Mouse (Mus musculus): ENCODE results near the gene Gast. TPM values are rescaled to one million over a fixed set of nuclear protein-coding genes. Genes with fewer than 3 reads are reported as not detected.
A peak's percentile ranks its signal among the peaks of the same experiment; 100 is the strongest.
"Not testable (repeated sequence)": the region's sequence is repeated elsewhere in the genome, so short reads cannot be mapped to it uniquely, and the experiment has no call there.

Gast gene
- polyA plus RNA-seq, 1 experiment from 2014 or later, result 0.50 TPM

DNA sequence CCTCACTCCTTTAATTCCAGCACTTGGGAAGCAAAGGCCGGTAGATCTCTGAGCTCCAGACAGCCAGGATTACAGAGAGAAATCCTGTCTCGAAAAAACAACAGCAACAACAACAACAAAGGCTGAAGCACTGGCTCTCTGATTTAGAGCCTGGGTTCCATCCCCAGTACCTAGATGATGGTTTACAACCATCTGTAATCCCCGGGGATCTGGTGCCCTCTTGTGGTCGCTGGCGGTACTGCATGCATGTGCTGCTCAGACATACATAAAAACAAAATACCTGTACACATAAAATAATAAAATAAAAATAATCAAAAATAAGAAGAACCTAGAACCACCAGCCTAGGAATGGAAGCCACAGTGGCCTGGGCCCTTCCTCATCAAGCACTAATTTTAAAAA is 33.9 kb upstream of the Gast start:
- WGBS, result 7% methylated on average over 5 of the region's 5 CpGs
- no peak overlapping the region for H3K4me2 ChIP-seq (replicated peaks)
- H3K4me3 ChIP-seq (replicated peaks; ENCODE audit: low read length), result no peak overlapping the region
- DNase-seq (ENCODE audit: low spot score) (peak; percentile 83), ATAC-seq (ENCODE audit: low FRiP score) (no peak)
- H3K9me3 ChIP-seq (ENCODE audit: control insufficient read depth, low read length), result no peaks in the 10 kb centered on the region
- H3K9ac ChIP-seq, result no peak overlapping the region
- H3K27ac ChIP-seq, result no peak overlapping the region
- H3K4me1 ChIP-seq (replicated peaks; ENCODE audit: control insufficient read depth, insufficient read depth, low read length), result no peaks in the 10 kb centered on the region
- H3K36me3 ChIP-seq (replicated peaks; ENCODE audit: control insufficient read depth, insufficient read depth), result no peaks in the 10 kb centered on the region
- H3K27me3 ChIP-seq (ENCODE audit: control insufficient read depth, insufficient read depth, low read length), result no peaks in the 10 kb centered on the region; the same call in 1 of the 2 replicates

DNA sequence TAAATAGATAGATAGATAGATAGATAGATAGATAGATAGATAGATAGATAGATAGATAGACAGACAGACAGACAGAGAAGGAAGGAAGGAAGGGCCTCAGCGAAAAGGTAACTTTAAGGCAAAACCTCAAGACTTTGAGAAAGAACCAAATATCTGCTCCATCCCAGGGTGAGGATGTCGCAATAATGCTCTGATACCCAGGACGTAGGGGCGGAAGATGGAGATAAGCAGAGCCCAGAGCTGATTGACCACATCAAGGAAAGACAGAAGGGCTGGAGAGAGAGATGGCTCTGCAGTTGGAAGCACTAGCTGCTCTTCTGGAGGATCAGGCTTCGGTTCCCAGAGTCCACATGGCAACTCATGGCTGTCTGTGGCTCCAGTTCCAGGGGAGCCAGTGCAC is 32.9 kb upstream of the Gast start:
- H3K4me1 ChIP-seq (replicated peaks; ENCODE audit: control insufficient read depth, insufficient read depth, low read length), result no peaks in the 10 kb centered on the region
- H3K27ac ChIP-seq, result no peak overlapping the region
- no peak overlapping the region for H3K4me2 ChIP-seq (replicated peaks)
- H3K36me3 ChIP-seq (replicated peaks; ENCODE audit: control insufficient read depth, insufficient read depth), result no peaks in the 10 kb centered on the region
- no peak for ATAC-seq (ENCODE audit: low FRiP score)
- no peak overlapping the region for H3K9ac ChIP-seq
- no peak overlapping the region for H3K4me3 ChIP-seq (replicated peaks; ENCODE audit: low read length)
- no peak for DNase-seq (ENCODE audit: low spot score)
- WGBS, result 91% methylated on average over 5 of the region's 5 CpGs
- H3K27me3 ChIP-seq (ENCODE audit: control insufficient read depth, insufficient read depth, low read length), result no peaks in the 10 kb centered on the region; the same call in 1 of the 2 replicates
- H3K9me3 ChIP-seq (ENCODE audit: control insufficient read depth, low read length), result no peaks in the 10 kb centered on the region

DNA sequence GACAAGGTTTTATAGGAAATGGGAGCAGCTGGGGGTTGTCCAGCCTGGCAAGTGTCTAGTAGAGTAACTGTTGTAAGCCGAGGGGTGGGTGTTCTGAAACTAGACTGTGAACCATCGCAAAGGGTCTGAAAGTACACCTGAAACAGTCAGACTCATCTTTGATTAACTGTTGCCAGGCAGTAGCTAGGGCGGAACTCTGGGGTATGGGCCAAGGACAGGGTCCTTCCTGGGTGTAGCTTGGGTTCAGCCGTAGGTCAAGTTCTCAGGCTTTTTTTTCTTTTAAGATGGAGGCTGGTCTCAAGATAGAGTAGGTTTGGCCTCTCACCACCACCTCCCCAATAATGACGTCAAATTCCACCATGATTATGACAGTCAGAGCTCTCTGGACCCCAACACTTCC is 26.3 kb upstream of the Gast start:
- WGBS, result 94% methylated on average over 5 of the region's 5 CpGs

DNA sequence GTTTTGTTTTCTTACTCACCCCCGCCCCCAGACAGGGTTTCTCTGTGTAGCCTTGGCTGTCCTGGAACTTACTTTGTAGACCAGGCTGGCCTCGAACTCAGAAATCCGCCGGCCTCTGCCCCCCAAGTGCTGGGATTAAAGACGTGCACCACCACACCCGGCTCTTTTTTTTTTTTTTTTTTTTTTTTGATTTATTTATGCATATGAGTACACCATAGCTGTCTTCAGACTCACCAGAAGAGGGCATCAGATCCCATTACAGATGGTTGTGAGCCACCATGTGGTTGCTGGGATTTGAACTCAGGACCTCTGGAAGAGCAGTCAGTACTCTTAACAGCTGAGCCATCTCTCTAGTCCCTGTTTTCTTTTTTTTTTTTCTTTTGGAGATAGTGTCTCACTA is 25.5 kb upstream of the Gast start:
- 92% methylated on average over 6 of the region's 6 CpGs for WGBS
- H3K9me3 ChIP-seq (ENCODE audit: control insufficient read depth, low read length); H3K27me3 ChIP-seq (ENCODE audit: control insufficient read depth, insufficient read depth, low read length); ATAC-seq (ENCODE audit: low FRiP score); H3K27ac ChIP-seq; DNase-seq (ENCODE audit: low spot score); H3K9ac ChIP-seq; H3K4me2 ChIP-seq (replicated peaks); H3K36me3 ChIP-seq (replicated peaks; ENCODE audit: control insufficient read depth, insufficient read depth); H3K4me3 ChIP-seq (replicated peaks; ENCODE audit: low read length); H3K4me1 ChIP-seq (replicated peaks; ENCODE audit: control insufficient read depth, insufficient read depth, low read length): not testable (repeated sequence)

More for the DNA sequence above, 26.3 kb upstream of the Gast start:
- Histone ChIP-seq H3K9me3 (ENCODE audit: control insufficient read depth, low read length) (no peaks in the 10 kb centered on the region), H3K4me3 (replicated peaks; ENCODE audit: low read length) (no peak overlapping the region), H3K36me3 (replicated peaks; ENCODE audit: control insufficient read depth, insufficient read depth) (no peaks in the 10 kb centered on the region), H3K4me1 (replicated peaks; ENCODE audit: control insufficient read depth, insufficient read depth, low read length) (no peaks in the 10 kb centered on the region; the same call in none of the 2 replicates), H3K27me3 (ENCODE audit: control insufficient read depth, insufficient read depth, low read length) (no peaks in the 10 kb centered on the region), H3K9ac (no peak overlapping the region), H3K4me2 (replicated peaks) (no peak overlapping the region), H3K27ac (no peak overlapping the region)
- no peak for ATAC-seq (ENCODE audit: low FRiP score)
- DNase-seq (ENCODE audit: low spot score), result no peak

DNA sequence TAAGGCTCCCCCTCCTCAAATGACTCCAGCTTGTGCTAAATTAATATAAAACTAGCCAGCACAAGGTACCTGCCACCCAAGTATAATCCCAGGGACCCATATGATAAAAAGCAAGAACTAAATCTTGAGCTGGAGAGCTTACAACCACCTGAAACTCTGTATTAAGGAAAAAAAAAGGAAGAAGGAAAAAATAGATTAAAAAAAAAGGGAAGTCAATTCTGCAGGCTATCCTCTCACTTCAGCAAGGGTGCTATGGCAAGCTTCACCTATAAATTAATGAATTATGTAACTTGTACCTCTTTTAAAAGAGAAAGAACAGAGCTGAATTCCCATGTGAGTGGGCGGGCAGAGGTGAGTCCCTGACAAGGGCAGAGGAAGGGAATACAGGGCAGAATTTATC is 22.6 kb upstream of the Gast start:
- Histone ChIP-seq H3K36me3 (replicated peaks; ENCODE audit: control insufficient read depth, insufficient read depth) (no peaks in the 10 kb centered on the region), H3K4me3 (replicated peaks; ENCODE audit: low read length) (no peak overlapping the region), H3K27me3 (ENCODE audit: control insufficient read depth, insufficient read depth, low read length) (no peaks in the 10 kb centered on the region), H3K4me1 (replicated peaks; ENCODE audit: control insufficient read depth, insufficient read depth, low read length) (no peaks in the 10 kb centered on the region; the same call in none of the 2 replicates), H3K9ac (no peak overlapping the region), H3K4me2 (replicated peaks) (no peak overlapping the region), H3K27ac (no peak overlapping the region), H3K9me3 (ENCODE audit: control insufficient read depth, low read length) (no peaks in the 10 kb centered on the region)
- no peak for DNase-seq (ENCODE audit: low spot score)
- 53% methylated on average over 1 of the region's 1 CpGs for WGBS
- ATAC-seq (ENCODE audit: low FRiP score), result no peak

DNA sequence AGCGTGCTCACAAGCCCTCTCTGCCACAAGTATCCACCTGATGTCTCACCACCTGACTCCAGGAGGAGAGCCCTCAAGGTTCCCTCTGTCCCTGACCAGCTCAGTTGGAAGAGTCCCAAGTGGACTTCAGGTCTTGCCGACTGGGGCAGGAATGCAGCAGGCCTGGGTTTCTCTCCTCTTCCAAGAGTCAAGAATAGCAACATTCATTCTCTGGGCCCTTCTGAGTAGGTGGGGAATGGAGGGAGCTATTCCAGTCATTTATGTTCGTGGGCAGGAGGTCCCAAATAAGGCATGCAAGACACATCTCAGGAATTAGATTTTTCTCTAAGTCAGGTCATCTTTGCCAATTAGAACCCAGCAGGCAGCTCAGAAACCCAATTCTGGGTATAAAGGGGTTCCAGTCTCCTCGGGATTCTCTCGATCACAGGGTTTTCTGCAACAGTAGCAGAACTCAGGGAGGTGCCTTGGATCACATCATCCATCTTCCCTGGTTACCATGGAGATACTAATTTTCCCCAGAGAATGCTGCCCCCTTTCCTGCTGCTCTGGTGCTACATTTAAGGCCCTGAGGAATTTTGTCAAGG is 22.0 kb upstream of the Gast start:
- no peak for ATAC-seq (ENCODE audit: low FRiP score)
- Histone ChIP-seq H3K27ac (0 out of 2 replicates have a peak overlapping the region, but pooled peaks have one; percentile 14), H3K9ac (no peak overlapping the region), H3K27me3 (ENCODE audit: control insufficient read depth, insufficient read depth, low read length) (no peaks in the 10 kb centered on the region), H3K4me3 (replicated peaks; ENCODE audit: low read length) (no peak overlapping the region), H3K4me2 (replicated peaks) (no peak overlapping the region), H3K4me1 (replicated peaks; ENCODE audit: control insufficient read depth, insufficient read depth, low read length) (no peaks in the 10 kb centered on the region; the same call in none of the 2 replicates), H3K9me3 (ENCODE audit: control insufficient read depth, low read length) (no peaks in the 10 kb centered on the region), H3K36me3 (replicated peaks; ENCODE audit: control insufficient read depth, insufficient read depth) (no peaks in the 10 kb centered on the region)
- 20% methylated on average over 5 of the region's 5 CpGs for WGBS
- no peak for DNase-seq (ENCODE audit: low spot score)

DNA sequence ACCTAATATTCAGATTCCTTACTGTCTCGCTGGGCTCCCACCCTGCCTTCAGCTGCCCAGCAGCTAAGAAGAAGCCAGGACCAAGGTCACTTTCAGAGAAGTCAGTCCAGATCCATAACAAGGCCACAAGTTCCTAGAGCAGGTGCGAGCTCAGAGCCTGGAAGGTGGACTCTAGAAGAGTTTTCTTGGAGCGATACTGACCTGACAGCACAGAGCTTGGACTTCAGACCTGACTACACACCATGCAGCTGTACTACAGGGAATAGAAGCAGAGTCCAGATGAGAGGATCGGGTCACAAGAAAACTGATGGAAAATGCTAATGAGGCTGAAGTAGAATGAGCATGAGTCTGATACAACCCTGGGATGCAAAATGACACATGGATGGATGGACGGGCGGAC is 20.8 kb upstream of the Gast start:
- DNase-seq (ENCODE audit: low spot score) (no peak), ATAC-seq (ENCODE audit: low FRiP score) (no peak)
- Histone ChIP-seq H3K27ac (no peak overlapping the region), H3K36me3 (replicated peaks; ENCODE audit: control insufficient read depth, insufficient read depth) (no peaks in the 10 kb centered on the region), H3K9ac (no peak overlapping the region), H3K4me3 (replicated peaks; ENCODE audit: low read length) (no peak overlapping the region), H3K27me3 (ENCODE audit: control insufficient read depth, insufficient read depth, low read length) (no peaks in the 10 kb centered on the region), H3K4me1 (replicated peaks; ENCODE audit: control insufficient read depth, insufficient read depth, low read length) (no peaks in the 10 kb centered on the region; the same call in none of the 2 replicates), H3K4me2 (replicated peaks) (no peak overlapping the region), H3K9me3 (ENCODE audit: control insufficient read depth, low read length) (no peaks in the 10 kb centered on the region)
- 90% methylated on average over 6 of the region's 6 CpGs for whole genome bisulfite sequencing

DNA sequence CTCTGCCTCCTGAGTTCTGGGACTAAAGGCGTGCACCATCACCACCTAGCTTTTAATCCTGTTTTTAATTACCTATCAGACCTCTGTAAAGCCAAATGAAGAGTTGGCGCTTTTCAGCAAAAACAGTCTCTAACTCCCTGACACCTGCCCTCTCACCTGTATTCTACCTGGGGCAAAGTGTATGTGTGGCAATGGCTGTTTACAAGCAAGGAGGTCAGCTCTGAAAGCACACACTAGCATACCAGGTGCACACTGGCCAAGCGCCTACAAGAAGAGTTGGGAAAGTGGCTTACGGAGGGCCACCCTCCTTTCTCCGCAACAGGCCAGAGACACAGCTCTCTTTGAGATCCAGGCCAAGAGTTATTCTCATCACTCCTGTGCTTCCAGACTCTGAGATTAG is 18.8 kb upstream of the Gast start:
- DNase-seq (ENCODE audit: low spot score), result no peak
- no peaks in the 10 kb centered on the region; the same call in none of the 2 replicates for H3K4me1 ChIP-seq (replicated peaks; ENCODE audit: control insufficient read depth, insufficient read depth, low read length)
- H3K27ac ChIP-seq, result no peak overlapping the region
- WGBS, result 97% methylated on average over 5 of the region's 5 CpGs
- H3K9ac ChIP-seq, result no peak overlapping the region
- no peaks in the 10 kb centered on the region for H3K36me3 ChIP-seq (replicated peaks; ENCODE audit: control insufficient read depth, insufficient read depth)
- H3K4me2 ChIP-seq (replicated peaks), result no peak overlapping the region
- no peak overlapping the region for H3K4me3 ChIP-seq (replicated peaks; ENCODE audit: low read length)
- no peaks in the 10 kb centered on the region for H3K9me3 ChIP-seq (ENCODE audit: control insufficient read depth, low read length)
- ATAC-seq (ENCODE audit: low FRiP score), result no peak
- no peaks in the 10 kb centered on the region for H3K27me3 ChIP-seq (ENCODE audit: control insufficient read depth, insufficient read depth, low read length)

DNA sequence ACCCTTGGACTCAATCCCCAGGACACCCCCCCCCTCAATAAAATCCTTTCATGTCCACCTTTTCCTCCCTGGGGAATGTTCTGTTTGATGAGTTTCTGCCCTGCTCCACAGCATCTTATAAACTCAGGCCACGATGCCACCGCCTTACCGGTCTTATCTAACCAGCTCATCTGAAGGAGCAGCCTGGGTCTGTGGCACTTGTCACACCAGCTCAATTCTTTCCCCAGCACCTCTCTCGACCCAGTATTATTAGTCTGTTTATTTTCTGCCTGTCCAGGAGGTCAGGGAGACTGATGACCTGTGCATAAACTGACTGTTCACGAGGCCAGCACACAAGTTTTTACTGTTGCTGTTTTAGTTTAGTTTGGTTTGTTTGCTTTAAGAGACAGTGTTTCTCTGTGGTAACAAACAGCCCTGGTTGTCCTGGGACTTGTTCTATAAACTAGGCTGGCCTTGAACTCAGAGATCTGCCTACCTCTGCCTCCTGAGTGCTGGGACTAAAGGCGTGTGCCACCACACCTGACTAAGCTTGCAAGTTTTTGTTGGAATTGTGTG is 16.3 kb upstream of the Gast start:
- WGBS, result 72% methylated on average over 6 of the region's 6 CpGs
- no peaks in the 10 kb centered on the region for H3K27me3 ChIP-seq (ENCODE audit: control insufficient read depth, insufficient read depth, low read length)
- peaks cover 21% of the 10 kb centered on the region for H3K36me3 ChIP-seq (replicated peaks; ENCODE audit: control insufficient read depth, insufficient read depth)
- no peak overlapping the region for H3K9ac ChIP-seq
- DNase-seq (ENCODE audit: low spot score) (no peak), ATAC-seq (ENCODE audit: low FRiP score) (no peak)
- H3K4me2 ChIP-seq (replicated peaks), result no peak overlapping the region
- no peak overlapping the region for H3K4me3 ChIP-seq (replicated peaks; ENCODE audit: low read length)
- no peaks in the 10 kb centered on the region for H3K9me3 ChIP-seq (ENCODE audit: control insufficient read depth, low read length)
- peaks cover 6% of the 10 kb centered on the region for H3K4me1 ChIP-seq (replicated peaks; ENCODE audit: control insufficient read depth, insufficient read depth, low read length)
- H3K27ac ChIP-seq, result no peak overlapping the region
